Mouse (Mus musculus) MEL (cell line): ENCODE measurements around the gene Gdf11.

Experiments
- CTCF ChIP-seq, 3 experiments: IDR thresholded peaks in 2 of 3; conservative IDR thresholded peaks in 1 of 3; 2 replicates each; pipeline ENCODE4 v1.5.1; 2011 to 2012; ENCODE audit warnings: low read length in 3 of 3, low read depth in 2 of 3, mild to moderate bottlenecking in 2 of 3, improper control_type of control experiment in 1 of 3, inconsistent platforms in 1 of 3, mixed read lengths in 1 of 3, moderate library complexity in 1 of 3; ENCODE audit not compliant: control insufficient read depth in 1 of 3, insufficient read depth in 1 of 3, poor library complexity in 1 of 3, severe bottlenecking in 1 of 3
- MAZ ChIP-seq: IDR thresholded peaks from 2 replicates; pipeline ENCODE4 v1.6.1; 2012; ENCODE audit warnings: low read depth, mild to moderate bottlenecking, inconsistent platforms, low read length, improper control_type of control experiment
- POLR2A ChIP-seq, 2 experiments: IDR thresholded peaks; 2 replicates each; pipeline ENCODE4 v1.6.1; 2011 to 2012; ENCODE audit warnings: low read length in 2 of 2, mild to moderate bottlenecking in 2 of 2, control low read depth in 1 of 2, improper control_type of control experiment in 1 of 2, low read depth in 1 of 2, moderate library complexity in 1 of 2; ENCODE audit not compliant: control insufficient read depth in 1 of 2, insufficient read depth in 1 of 2, poor library complexity in 1 of 2
- TCF12 ChIP-seq: IDR thresholded peaks from 2 replicates; pipeline ENCODE4 v1.6.1; 2014; ENCODE audit warnings: low read depth, mild to moderate bottlenecking, inconsistent platforms, low read length, improper control_type of control experiment, moderate library complexity

GRCm38 (mm10) chr10:128892246-128892645 lies 728 bp upstream of the Gdf11 start:
- no peak for TF ChIP-seq CTCF (IDR thresholded peaks at IDR 0.05 in 2 of 3, conservative IDR thresholded peaks at IDR 0.05 in 1 of 3; ENCODE audit: control insufficient read depth in 1 of 3, insufficient read depth in 1 of 3, low read depth in 2 of 3, low read length in 3 of 3, poor library complexity in 1 of 3, severe bottlenecking in 1 of 3)
- TF ChIP-seq TCF12, result no peak
- TF ChIP-seq MAZ, result no peak
- no peak for TF ChIP-seq POLR2A (IDR thresholded peaks at IDR 0.05; ENCODE audit: control insufficient read depth in 1 of 2, insufficient read depth in 1 of 2, low read depth in 1 of 2, low read length in 2 of 2, poor library complexity in 1 of 2)
